ENCODE assay signal across 8 mouse cellular contexts in genomic region chr12:84784604-84785381, GRCm38 (mm10). TPM values are rescaled to one million over a fixed set of nuclear protein-coding genes. Genes with fewer than 3 reads are reported as not detected.
DNase-seq lines count a peak whose midpoint lies in the region; ATAC-seq and TF ChIP-seq lines count a peak whose summit lies in the region.

No protein-coding gene starts in this region.

- DNase-seq in adrenal gland, postnatal 10 days: peak; percentile 95
- DNase-seq in embryo, embryonic 9.5 days (ENCODE audit: extremely low spot score): peak; percentile 85
- DNase-seq in left cerebral cortex, postnatal 36 days (ENCODE audit: low spot score in 2 of 2): peak; percentile 80 to 82
- peak; percentile 98 for DNase-seq in midbrain, embryonic 11.5 days (ENCODE audit: low spot score, missing footprints)
- peak; percentile 95 for DNase-seq in right cerebral cortex, postnatal 4 days
- DNase-seq in yolk sac, embryonic 10.5 days (ENCODE audit: low spot score): peak; percentile 79

- peak; percentile 99 for TF ChIP-seq CTCF in intestine, postnatal 0 days (IDR thresholded peaks at IDR 0.05; ENCODE audit: low read depth)

- H3K4me2 ChIP-seq in intestine, postnatal 0 days (replicated peaks; ENCODE audit: low read depth): peak overlapping the region; percentile 54
- no peak overlapping the region for H3K4me2 ChIP-seq in midbrain, embryonic 11.5 days

- intact Hi-C loops in left cerebral cortex, postnatal 36 days (cut with DNase I): loop anchor here (10.0 kb wide), 1 partner anchor 190 kb away; the partner anchor contains the start of genes Arel1 and Fcf1

- 14% methylated on average over 25 of the region's 25 CpGs for WGBS in intestine, postnatal 0 days
- WGBS in midbrain, embryonic 11.5 days: 36% methylated on average over 25 of the region's 25 CpGs

- H3K27me3 ChIP-seq in intestine, postnatal 0 days (replicated peaks; ENCODE audit: control insufficient read depth, insufficient read depth, low read length): no peaks in the 10 kb centered on the region
- no peaks in the 10 kb centered on the region; the same call in 1 of the 2 replicates for H3K27me3 ChIP-seq in midbrain, embryonic 11.5 days (ENCODE audit: control insufficient read depth, insufficient read depth, low read length)

- H3K4me1 ChIP-seq in intestine, postnatal 0 days (replicated peaks; ENCODE audit: control insufficient read depth, insufficient read depth, low read length): 0 out of 2 replicates have a peak, but pooled peaks cover 4% of the 10 kb centered on the region
- peaks cover 7% of the 10 kb centered on the region for H3K4me1 ChIP-seq in midbrain, embryonic 11.5 days (ENCODE audit: control insufficient read depth, insufficient read depth, low read length)

- no peaks in the 10 kb centered on the region for H3K36me3 ChIP-seq in intestine, postnatal 0 days (ENCODE audit: control insufficient read depth, insufficient read depth)
- no peaks in the 10 kb centered on the region for H3K36me3 ChIP-seq in midbrain, embryonic 11.5 days (ENCODE audit: control insufficient read depth, insufficient read depth, low read length)

- H3K9me3 ChIP-seq in intestine, postnatal 0 days (ENCODE audit: control insufficient read depth): no peaks in the 10 kb centered on the region
- no peaks in the 10 kb centered on the region for H3K9me3 ChIP-seq in midbrain, embryonic 11.5 days (ENCODE audit: control insufficient read depth, low read length)

- 0 out of 2 replicates have a peak overlapping the region, but pooled peaks have one; percentile 13 for H3K9ac ChIP-seq in intestine, postnatal 0 days (ENCODE audit: low read depth, low read length)
- H3K9ac ChIP-seq in midbrain, embryonic 11.5 days (ENCODE audit: low read length): no peak overlapping the region

- peak overlapping the region; percentile 41; the same call in 1 of the 2 replicates for H3K27ac ChIP-seq in intestine, postnatal 0 days (ENCODE audit: low read depth, low read length)
- H3K27ac ChIP-seq in midbrain, embryonic 11.5 days (ENCODE audit: low read depth, low read length): no peak overlapping the region

- ATAC-seq in granulocyte monocyte progenitor cell, adult 5-6 weeks (replicated peaks; ENCODE audit: poor library complexity, severe bottlenecking): peak; percentile 95
- peak; percentile 88 for ATAC-seq in intestine, postnatal 0 days
- ATAC-seq in midbrain, embryonic 11.5 days (ENCODE audit: low FRiP score): peak; percentile 71; the same call in 1 of the 2 replicates

- H3K4me3 ChIP-seq in intestine, postnatal 0 days (ENCODE audit: low read depth, low read length): no peak overlapping the region
- H3K4me3 ChIP-seq in midbrain, embryonic 11.5 days (ENCODE audit: low read depth, low read length): no peak overlapping the region

RNA-seq across cellular contexts. Expression of gene Isca2, which starts 11.7 kb away (rescaled TPM):
- 100 to 1,000 TPM in 1 of 2 experiments, 10 to 100 TPM in 1; 94.6 to 121 TPM for total RNA-seq in adrenal gland, postnatal 10 days (2021)
- 81.7 and 107 TPM in 2 replicates for total RNA-seq in granulocyte monocyte progenitor cell, adult 5-6 weeks (2014; fragmentation: Nextera tagmentation)
- 58.6 and 66.2 TPM in 2 replicates for total RNA-seq in granulocyte monocyte progenitor cell, adult 5-6 weeks (2017)
- 104 and 119 TPM in 2 replicates for polyA plus RNA-seq in intestine, postnatal 0 days (2015; fragmentation: Nextera tagmentation; extraction: Ambion mirVana)
- 10 to 100 TPM; 52.5 to 58.6 TPM for total RNA-seq in left cerebral cortex, postnatal 36 days (2021)
- polyA plus RNA-seq in midbrain, embryonic 11.5 days (2014; fragmentation: Nextera tagmentation; extraction: Ambion mirVana): 162 and 171 TPM in 2 replicates

RNA-seq across cellular contexts. Expression of gene Npc2, which starts 11.8 kb away (rescaled TPM):
- 10 to 100 TPM; 65.4 to 69.5 TPM for total RNA-seq in adrenal gland, postnatal 10 days (2021)
- total RNA-seq in granulocyte monocyte progenitor cell, adult 5-6 weeks (2014; fragmentation: Nextera tagmentation): 127 and 145 TPM in 2 replicates
- total RNA-seq in granulocyte monocyte progenitor cell, adult 5-6 weeks (2017): 85.9 and 86.0 TPM in 2 replicates
- 100 and 107 TPM in 2 replicates for polyA plus RNA-seq in intestine, postnatal 0 days (2015; fragmentation: Nextera tagmentation; extraction: Ambion mirVana)
- total RNA-seq in left cerebral cortex, postnatal 36 days (2021): 10 to 100 TPM; 28.4 to 28.8 TPM
- polyA plus RNA-seq in midbrain, embryonic 11.5 days (2014; fragmentation: Nextera tagmentation; extraction: Ambion mirVana): 97.2 and 102 TPM in 2 replicates
